Mouse (Mus musculus) brown adipose tissue, adult 24 weeks (tissue): ENCODE measurements around the gene Plxna1. TPM values are rescaled to one million over a fixed set of nuclear protein-coding genes. Genes with fewer than 3 reads are reported as not detected.

Experiments
- H3K27ac ChIP-seq: fragments of 200-500 bp; replicated peaks from 2 replicates; pipeline ENCODE4 v1.5.1; 2012; ENCODE audit warnings: low read depth, mild to moderate bottlenecking, low read length
- H3K4me1 ChIP-seq: fragments of 200-500 bp; 2 replicates; pipeline ENCODE4 v1.6.1; 2012; ENCODE audit warnings: low read length, mixed read lengths; ENCODE audit not compliant: control insufficient read depth, insufficient read depth, insufficient read length
- H3K4me3 ChIP-seq: fragments of 200-500 bp; 2 replicates; pipeline ENCODE4 v1.5.1; 2012; ENCODE audit warnings: low read depth, mild to moderate bottlenecking, low read length, moderate library complexity; ENCODE audit not compliant: insufficient read depth
- polyA plus RNA-seq: library from polyadenylated mRNA; stranded (reverse); fragments of >200 nt; gene quantifications from 2 replicates; pipeline ENCODE4 v1.2.4, GENCODE M21; 2012; ENCODE audit not compliant: missing spikeins, insufficient read depth, insufficient read length

Plxna1 gene
- polyA plus RNA-seq, 1 experiment, result 34.3 TPM

- Histone ChIP-seq H3K4me1 (no peaks in the 10 kb centered on the region), H3K27ac (no peak overlapping the region), H3K4me3 (no peak overlapping the region)
These were observed 18.8 kb upstream of the Plxna1 start for GRCm38 (mm10) chr6:89381172-89381571.

GRCm38 (mm10) chr6:89380751-89381150, 18.3 kb upstream of the Plxna1 start:
- H3K4me1 ChIP-seq, result no peaks in the 10 kb centered on the region
- no peak overlapping the region for H3K27ac ChIP-seq
- H3K4me3 ChIP-seq, result no peak overlapping the region

- Histone ChIP-seq H3K4me1 (no peaks in the 10 kb centered on the region), H3K4me3 (no peak overlapping the region), H3K27ac (no peak overlapping the region)
These were observed 15.8 kb upstream of the Plxna1 start for GRCm38 (mm10) chr6:89378264-89378663.

- Histone ChIP-seq H3K4me3 (no peak overlapping the region), H3K4me1 (peaks cover 13% of the 10 kb centered on the region), H3K27ac (peak overlapping the region; percentile 79; the same call in 1 of the 2 replicates)
These were observed 6.4 kb upstream of the Plxna1 start for GRCm38 (mm10) chr6:89368812-89369211.

- Histone ChIP-seq H3K27ac (no peak overlapping the region), H3K4me3 (no peak overlapping the region), H3K4me1 (peaks cover 15% of the 10 kb centered on the region)
These were observed 1.9 kb upstream of the Plxna1 start for GRCm38 (mm10) chr6:89364342-89364741.

- peak overlapping the region; percentile 52 for H3K4me3 ChIP-seq
- peaks cover 18% of the 10 kb centered on the region for H3K4me1 ChIP-seq
- no peak overlapping the region for H3K27ac ChIP-seq
These were observed 659 bp upstream of the Plxna1 start for GRCm38 (mm10) chr6:89363107-89363451.

- Histone ChIP-seq H3K4me1 (peaks cover 18% of the 10 kb centered on the region), H3K27ac (peak overlapping the region; percentile 59), H3K4me3 (peak overlapping the region; percentile 98)
These were observed 771 bp downstream of the Plxna1 start for GRCm38 (mm10) chr6:89361418-89362280.

- Histone ChIP-seq H3K4me3 (peak overlapping the region; percentile 98), H3K4me1 (peaks cover 20% of the 10 kb centered on the region), H3K27ac (no peak overlapping the region)
These were observed 1.6 kb downstream of the Plxna1 start for GRCm38 (mm10) chr6:89360709-89361417.

GRCm38 (mm10) chr6:89359771-89360708, 2.4 kb downstream of the Plxna1 start:
- Histone ChIP-seq H3K27ac (no peak overlapping the region), H3K4me3 (peak overlapping the region; percentile 98), H3K4me1 (peaks cover 24% of the 10 kb centered on the region)

GRCm38 (mm10) chr6:89359192-89359591, 3.2 kb downstream of the Plxna1 start:
- Histone ChIP-seq H3K4me1 (peaks cover 26% of the 10 kb centered on the region), H3K4me3 (0 out of 2 replicates have a peak overlapping the region, but pooled peaks have one; percentile 98), H3K27ac (no peak overlapping the region)

- H3K4me1 ChIP-seq, result peaks cover 50% of the 10 kb centered on the region
- no peak overlapping the region for H3K4me3 ChIP-seq
- H3K27ac ChIP-seq, result no peak overlapping the region
These were observed 6.8 kb downstream of the Plxna1 start for GRCm38 (mm10) chr6:89355661-89356060.

GRCm38 (mm10) chr6:89354726-89355125, 7.7 kb downstream of the Plxna1 start:
- H3K27ac ChIP-seq, result no peak overlapping the region
- peaks cover 55% of the 10 kb centered on the region for H3K4me1 ChIP-seq
- no peak overlapping the region for H3K4me3 ChIP-seq

GRCm38 (mm10) chr6:89354076-89354475, 8.3 kb downstream of the Plxna1 start:
- Histone ChIP-seq H3K4me1 (peaks cover 60% of the 10 kb centered on the region), H3K4me3 (no peak overlapping the region), H3K27ac (no peak overlapping the region)

GRCm38 (mm10) chr6:89353101-89353500, 9.3 kb downstream of the Plxna1 start:
- Histone ChIP-seq H3K4me1 (peaks cover 60% of the 10 kb centered on the region), H3K4me3 (no peak overlapping the region), H3K27ac (peak overlapping the region; percentile 23; the same call in 1 of the 2 replicates)
